Comparison of ENCODE assay signal across 7 mouse cellular contexts in genomic region chr6:124965747-124966146, GRCm38 (mm10). TPM values are rescaled to one million over a fixed set of nuclear protein-coding genes. Genes with fewer than 3 reads are reported as not detected.
DNase-seq lines count a peak whose midpoint lies in the region; ATAC-seq and TF ChIP-seq lines count a peak whose summit lies in the region.

No protein-coding gene starts in this region.

- ATAC-seq in lung, embryonic 15.5 days (ENCODE audit: borderline replicate concordance, extremely low read depth, low FRiP score, low TSS enrichment), result no peak
- ATAC-seq in hindbrain, embryonic 16.5 days, result 0 out of 2 replicates have a peak, but pooled peaks have one; percentile 1
- peak; percentile 33; the same call in 1 of the 2 replicates for ATAC-seq in neural tube, embryonic 12.5 days (ENCODE audit: low FRiP score, low read depth)

- no peak for DNase-seq in lung, postnatal 36 days
- DNase-seq in gastrocnemius, postnatal 10 days, result no peak
- no peak for DNase-seq in cerebellum, postnatal 10 days

- H3K4me2 ChIP-seq in lung, embryonic 15.5 days, result peak overlapping the region; percentile 96
- peak overlapping the region; percentile 96 for H3K4me2 ChIP-seq in hindbrain, embryonic 16.5 days (ENCODE audit: low read length)
- peak overlapping the region; percentile 92 for H3K4me2 ChIP-seq in neural tube, embryonic 12.5 days (replicated peaks)

- peaks cover 28% of the 10 kb centered on the region for H3K36me3 ChIP-seq in lung, embryonic 15.5 days
- peaks cover 2% of the 10 kb centered on the region; the same call in 1 of the 2 replicates for H3K36me3 ChIP-seq in hindbrain, embryonic 16.5 days (ENCODE audit: control insufficient read depth, insufficient read depth, low read length)
- peaks cover 22% of the 10 kb centered on the region for H3K36me3 ChIP-seq in neural tube, embryonic 12.5 days

- TF ChIP-seq CTCF in cortical plate, adult 2 months (IDR thresholded peaks at IDR 0.05; ENCODE audit: extremely low read depth, insufficient read depth, low read length), result no peak

- no peak for TF ChIP-seq POLR2A in cortical plate, adult 2 months (IDR thresholded peaks at IDR 0.05; ENCODE audit: extremely low read depth, insufficient read depth, low read length)

- H3K4me3 ChIP-seq in lung, embryonic 15.5 days, result peak overlapping the region; percentile 63
- peak overlapping the region; percentile 81 for H3K4me3 ChIP-seq in cortical plate, adult 2 months (ENCODE audit: insufficient read depth, low read length)
- peak overlapping the region; percentile 58 for H3K4me3 ChIP-seq in hindbrain, embryonic 16.5 days (ENCODE audit: low read length)
- H3K4me3 ChIP-seq in neural tube, embryonic 12.5 days, result peak overlapping the region; percentile 76

- no peaks in the 10 kb centered on the region for H3K27me3 ChIP-seq in lung, embryonic 15.5 days
- no peaks in the 10 kb centered on the region for H3K27me3 ChIP-seq in hindbrain, embryonic 16.5 days (replicated peaks; ENCODE audit: control insufficient read depth, insufficient read depth, low read length)
- 0 out of 2 replicates have a peak, but pooled peaks cover 2% of the 10 kb centered on the region for H3K27me3 ChIP-seq in neural tube, embryonic 12.5 days (replicated peaks)

- H3K27ac ChIP-seq in lung, embryonic 15.5 days, result peak overlapping the region; percentile 90
- H3K27ac ChIP-seq in cortical plate, adult 2 months (ENCODE audit: insufficient read depth, low read length), result peak overlapping the region; percentile 74
- peak overlapping the region; percentile 92 for H3K27ac ChIP-seq in hindbrain, embryonic 16.5 days (ENCODE audit: low read depth, low read length)
- H3K27ac ChIP-seq in neural tube, embryonic 12.5 days, result peak overlapping the region; percentile 83

- peaks cover 17% of the 10 kb centered on the region for H3K4me1 ChIP-seq in lung, embryonic 15.5 days
- H3K4me1 ChIP-seq in cortical plate, adult 2 months (ENCODE audit: control insufficient read depth, insufficient read depth, low read length), result peaks cover 4% of the 10 kb centered on the region
- H3K4me1 ChIP-seq in hindbrain, embryonic 16.5 days (ENCODE audit: control insufficient read depth, insufficient read depth, low read depth, low read length), result peaks cover 14% of the 10 kb centered on the region
- H3K4me1 ChIP-seq in neural tube, embryonic 12.5 days, result peaks cover 8% of the 10 kb centered on the region

- no peaks in the 10 kb centered on the region for H3K9me3 ChIP-seq in lung, embryonic 15.5 days
- H3K9me3 ChIP-seq in hindbrain, embryonic 16.5 days (ENCODE audit: control insufficient read depth, low read length), result no peaks in the 10 kb centered on the region
- H3K9me3 ChIP-seq in neural tube, embryonic 12.5 days, result no peaks in the 10 kb centered on the region

- 9% methylated on average over 15 of the region's 15 CpGs for WGBS in lung, embryonic 15.5 days
- 14% methylated on average over 15 of the region's 15 CpGs for WGBS in hindbrain, embryonic 16.5 days
- WGBS in neural tube, embryonic 12.5 days, result 17% methylated on average over 15 of the region's 15 CpGs

- peak overlapping the region; percentile 80 for H3K9ac ChIP-seq in lung, embryonic 15.5 days
- peak overlapping the region; percentile 89 for H3K9ac ChIP-seq in hindbrain, embryonic 16.5 days (ENCODE audit: low read depth, low read length)
- peak overlapping the region; percentile 82 for H3K9ac ChIP-seq in neural tube, embryonic 12.5 days

RNA-seq across cellular contexts. Expression of gene Cops7a, which starts 0.4 kb away (rescaled TPM):
- 142 and 151 TPM in 2 replicates for polyA plus RNA-seq in lung, embryonic 15.5 days (2015; fragmentation: Nextera tagmentation; extraction: Ambion mirVana)
- 279 and 280 TPM in 2 replicates for polyA plus RNA-seq in cortical plate, adult 2 months (2012; rRNA removed)
- 107 TPM in 2 replicates for polyA plus RNA-seq in hindbrain, embryonic 16.5 days (2015; fragmentation: Nextera tagmentation; extraction: Ambion mirVana)
- polyA plus RNA-seq in neural tube, embryonic 12.5 days (2016; fragmentation: Nextera tagmentation; extraction: Ambion mirVana), result 91.5 and 99.8 TPM in 2 replicates
- 100 to 1,000 TPM in 1 of 2 experiments, 10 to 100 TPM in 1; 99.9 to 105 TPM for total RNA-seq in gastrocnemius, postnatal 10 days (2021)

RNA-seq across cellular contexts. Expression of gene Pianp, which starts 30.7 kb away (rescaled TPM):
- 0.74 and 0.96 TPM in 2 replicates for polyA plus RNA-seq in lung, embryonic 15.5 days (2015; fragmentation: Nextera tagmentation; extraction: Ambion mirVana)
- 157 and 164 TPM in 2 replicates for polyA plus RNA-seq in cortical plate, adult 2 months (2012; rRNA removed)
- 67.4 and 77.9 TPM in 2 replicates for polyA plus RNA-seq in hindbrain, embryonic 16.5 days (2015; fragmentation: Nextera tagmentation; extraction: Ambion mirVana)
- polyA plus RNA-seq in neural tube, embryonic 12.5 days (2016; fragmentation: Nextera tagmentation; extraction: Ambion mirVana), result 9.8 and 10.0 TPM in 2 replicates
- under 1 TPM; 0.61 TPM for total RNA-seq in gastrocnemius, postnatal 10 days (2021)

RNA-seq across cellular contexts. Expression of gene Mlf2, which starts 34.6 kb away (rescaled TPM):
- polyA plus RNA-seq in lung, embryonic 15.5 days (2015; fragmentation: Nextera tagmentation; extraction: Ambion mirVana), result 378 and 389 TPM in 2 replicates
- 732 and 737 TPM in 2 replicates for polyA plus RNA-seq in cortical plate, adult 2 months (2012; rRNA removed)
- 574 and 587 TPM in 2 replicates for polyA plus RNA-seq in hindbrain, embryonic 16.5 days (2015; fragmentation: Nextera tagmentation; extraction: Ambion mirVana)
- 546 and 556 TPM in 2 replicates for polyA plus RNA-seq in neural tube, embryonic 12.5 days (2016; fragmentation: Nextera tagmentation; extraction: Ambion mirVana)
- 100 to 1,000 TPM; 252 to 255 TPM for total RNA-seq in gastrocnemius, postnatal 10 days (2021)

RNA-seq across cellular contexts. Expression of gene Zfp384, which starts 43.2 kb away (rescaled TPM):
- polyA plus RNA-seq in lung, embryonic 15.5 days (2015; fragmentation: Nextera tagmentation; extraction: Ambion mirVana), result 21.3 and 24.4 TPM in 2 replicates
- polyA plus RNA-seq in cortical plate, adult 2 months (2012; rRNA removed), result 46.9 and 51.6 TPM in 2 replicates
- polyA plus RNA-seq in hindbrain, embryonic 16.5 days (2015; fragmentation: Nextera tagmentation; extraction: Ambion mirVana), result 11.6 and 15.2 TPM in 2 replicates
- 17.0 and 19.1 TPM in 2 replicates for polyA plus RNA-seq in neural tube, embryonic 12.5 days (2016; fragmentation: Nextera tagmentation; extraction: Ambion mirVana)
- 10 to 100 TPM; 21.9 to 27.4 TPM for total RNA-seq in gastrocnemius, postnatal 10 days (2021)

RNA-seq across cellular contexts. Expression of gene Ptms, which starts 45.8 kb away (rescaled TPM):
- 454 and 458 TPM in 2 replicates for polyA plus RNA-seq in lung, embryonic 15.5 days (2015; fragmentation: Nextera tagmentation; extraction: Ambion mirVana)
- 1,375 and 1,380 TPM in 2 replicates for polyA plus RNA-seq in cortical plate, adult 2 months (2012; rRNA removed)
- polyA plus RNA-seq in hindbrain, embryonic 16.5 days (2015; fragmentation: Nextera tagmentation; extraction: Ambion mirVana), result 609 and 678 TPM in 2 replicates
- 718 and 773 TPM in 2 replicates for polyA plus RNA-seq in neural tube, embryonic 12.5 days (2016; fragmentation: Nextera tagmentation; extraction: Ambion mirVana)
- 100 to 1,000 TPM; 273 to 298 TPM for total RNA-seq in gastrocnemius, postnatal 10 days (2021)
